Mouse (Mus musculus): ENCODE measurements around the gene Casq2. TPM values are rescaled to one million over a fixed set of nuclear protein-coding genes. Genes with fewer than 3 reads are reported as not detected.

Casq2 gene
- polyA plus RNA-seq, 1 experiment from 2014 or later: 15.5 TPM

- H3K9me3 ChIP-seq (ENCODE audit: control insufficient read depth, low read length): no peaks in the 10 kb centered on the region
- H3K4me3 ChIP-seq (ENCODE audit: low read length): no peak overlapping the region
- H3K9ac ChIP-seq (ENCODE audit: low read length): no peak overlapping the region
- 42% methylated on average over 5 of the region's 5 CpGs for WGBS
- no peak for ATAC-seq (ENCODE audit: low read depth)
- no peaks in the 10 kb centered on the region for H3K36me3 ChIP-seq (ENCODE audit: control insufficient read depth, insufficient read depth, low read length)
- H3K4me1 ChIP-seq (replicated peaks; ENCODE audit: control insufficient read depth, insufficient read depth, low read length): no peaks in the 10 kb centered on the region
- no peak overlapping the region for H3K27ac ChIP-seq (ENCODE audit: low read length)
- H3K4me2 ChIP-seq (ENCODE audit: low read depth, low read length): no peak overlapping the region
- H3K27me3 ChIP-seq (ENCODE audit: control insufficient read depth, insufficient read depth, low read depth, low read length): no peaks in the 10 kb centered on the region
Observed at GRCm38 (mm10) chr3:102095412-102095811, 9.2 kb downstream of the Casq2 start.

DNA sequence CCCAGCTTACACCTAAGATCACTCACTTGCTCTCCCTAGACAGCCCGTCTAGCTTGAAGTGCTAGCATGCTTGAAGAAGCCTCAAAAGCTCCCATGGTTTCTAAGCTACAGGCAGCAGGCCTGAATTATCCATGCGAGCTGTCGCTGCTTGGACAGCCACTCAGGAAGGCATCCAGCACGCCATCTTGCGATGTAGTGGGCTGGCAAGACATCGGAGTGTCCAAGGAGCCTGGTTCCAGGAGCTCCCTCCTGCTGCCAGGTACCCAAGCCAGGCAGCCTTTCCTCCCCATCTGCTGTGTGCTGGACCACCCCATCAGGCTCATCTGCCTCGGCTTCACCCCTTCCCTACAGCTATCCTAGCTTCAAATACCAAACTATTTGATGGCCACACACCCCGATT lies 10.2 kb downstream of the Casq2 start:
- Histone ChIP-seq H3K4me2 (ENCODE audit: low read depth, low read length) (no peak overlapping the region), H3K9me3 (ENCODE audit: control insufficient read depth, low read length) (no peaks in the 10 kb centered on the region), H3K27ac (ENCODE audit: low read length) (no peak overlapping the region), H3K27me3 (ENCODE audit: control insufficient read depth, insufficient read depth, low read depth, low read length) (no peaks in the 10 kb centered on the region), H3K4me3 (ENCODE audit: low read length) (no peak overlapping the region), H3K4me1 (replicated peaks; ENCODE audit: control insufficient read depth, insufficient read depth, low read length) (no peaks in the 10 kb centered on the region), H3K9ac (ENCODE audit: low read length) (no peak overlapping the region), H3K36me3 (ENCODE audit: control insufficient read depth, insufficient read depth, low read length) (no peaks in the 10 kb centered on the region)
- WGBS: 85% methylated on average over 8 of the region's 8 CpGs
- no peak for ATAC-seq (ENCODE audit: low read depth)

DNA sequence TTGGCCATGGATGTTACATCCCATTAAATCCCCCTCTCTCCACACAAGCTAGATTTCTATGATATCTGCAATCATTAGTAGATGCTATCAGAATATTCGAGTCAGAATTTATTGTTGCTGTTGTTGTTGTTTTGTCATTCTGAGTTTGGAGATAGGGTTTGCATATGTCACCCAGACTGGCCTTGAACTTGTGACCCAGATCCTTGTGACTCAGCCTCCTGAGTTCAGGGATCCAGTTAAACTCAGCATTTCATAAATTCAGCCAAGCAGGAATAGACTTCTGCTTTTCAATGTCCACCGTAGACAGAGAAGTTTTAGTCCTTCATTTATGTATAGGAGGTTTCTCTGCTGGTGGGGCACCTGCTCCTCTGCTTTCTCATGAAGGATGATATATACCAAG lies 10.8 kb downstream of the Casq2 start:
- H3K9me3 ChIP-seq (ENCODE audit: control insufficient read depth, low read length): no peaks in the 10 kb centered on the region
- no peaks in the 10 kb centered on the region for H3K27me3 ChIP-seq (ENCODE audit: control insufficient read depth, insufficient read depth, low read depth, low read length)
- ATAC-seq (ENCODE audit: low read depth): no peak
- no peak overlapping the region for H3K9ac ChIP-seq (ENCODE audit: low read length)
- WGBS: 90% methylated on average over 2 of the region's 2 CpGs
- no peak overlapping the region for H3K27ac ChIP-seq (ENCODE audit: low read length)
- no peaks in the 10 kb centered on the region for H3K4me1 ChIP-seq (replicated peaks; ENCODE audit: control insufficient read depth, insufficient read depth, low read length)
- H3K4me2 ChIP-seq (ENCODE audit: low read depth, low read length): no peak overlapping the region
- H3K36me3 ChIP-seq (ENCODE audit: control insufficient read depth, insufficient read depth, low read length): no peaks in the 10 kb centered on the region
- H3K4me3 ChIP-seq (ENCODE audit: low read length): no peak overlapping the region

- H3K4me1 ChIP-seq (replicated peaks; ENCODE audit: control insufficient read depth, insufficient read depth, low read length): no peaks in the 10 kb centered on the region
- 29% methylated on average over 10 of the region's 10 CpGs for WGBS
- H3K4me3 ChIP-seq (ENCODE audit: low read length): no peak overlapping the region
- H3K27ac ChIP-seq (ENCODE audit: low read length): no peak overlapping the region
- H3K36me3 ChIP-seq (ENCODE audit: control insufficient read depth, insufficient read depth, low read length): no peaks in the 10 kb centered on the region
- no peak overlapping the region for H3K4me2 ChIP-seq (ENCODE audit: low read depth, low read length)
- no peaks in the 10 kb centered on the region for H3K27me3 ChIP-seq (ENCODE audit: control insufficient read depth, insufficient read depth, low read depth, low read length)
- no peaks in the 10 kb centered on the region for H3K9me3 ChIP-seq (ENCODE audit: control insufficient read depth, low read length)
- no peak for ATAC-seq (ENCODE audit: low read depth)
- H3K9ac ChIP-seq (ENCODE audit: low read length): no peak overlapping the region
Observed at GRCm38 (mm10) chr3:102099242-102099641, 13.0 kb downstream of the Casq2 start.

DNA sequence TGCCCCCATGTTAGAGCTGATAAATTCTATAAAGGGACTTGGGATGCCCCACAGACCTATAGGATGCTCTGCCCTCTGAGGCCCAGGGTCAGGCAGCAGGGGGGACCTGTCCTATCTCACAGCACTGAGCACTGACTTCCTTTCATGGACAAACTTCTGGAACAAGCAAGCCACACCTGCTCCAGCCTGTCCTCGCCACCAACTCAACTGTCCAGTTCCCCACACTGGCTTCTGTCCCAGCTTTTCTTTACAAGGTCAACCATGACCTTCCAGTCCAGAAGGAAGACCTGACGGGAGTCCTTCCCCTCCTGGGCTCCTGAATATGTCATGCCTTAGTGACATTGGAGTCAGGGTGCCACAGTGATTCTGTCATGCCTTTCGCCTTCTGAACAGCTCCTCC lies 13.6 kb downstream of the Casq2 start:
- ATAC-seq (ENCODE audit: low read depth): no peak
- H3K4me3 ChIP-seq (ENCODE audit: low read length): no peak overlapping the region
- H3K4me1 ChIP-seq (replicated peaks; ENCODE audit: control insufficient read depth, insufficient read depth, low read length): no peaks in the 10 kb centered on the region
- no peaks in the 10 kb centered on the region for H3K9me3 ChIP-seq (ENCODE audit: control insufficient read depth, low read length)
- H3K27me3 ChIP-seq (ENCODE audit: control insufficient read depth, insufficient read depth, low read depth, low read length): no peaks in the 10 kb centered on the region
- H3K36me3 ChIP-seq (ENCODE audit: control insufficient read depth, insufficient read depth, low read length): no peaks in the 10 kb centered on the region
- H3K4me2 ChIP-seq (ENCODE audit: low read depth, low read length): no peak overlapping the region
- 83% methylated on average over 3 of the region's 3 CpGs for WGBS
- H3K27ac ChIP-seq (ENCODE audit: low read length): no peak overlapping the region
- H3K9ac ChIP-seq (ENCODE audit: low read length): no peak overlapping the region

- Histone ChIP-seq H3K27ac (ENCODE audit: low read length) (no peak overlapping the region), H3K9me3 (ENCODE audit: control insufficient read depth, low read length) (no peaks in the 10 kb centered on the region), H3K4me2 (ENCODE audit: low read depth, low read length) (no peak overlapping the region), H3K27me3 (ENCODE audit: control insufficient read depth, insufficient read depth, low read depth, low read length) (no peaks in the 10 kb centered on the region), H3K9ac (ENCODE audit: low read length) (no peak overlapping the region), H3K36me3 (ENCODE audit: control insufficient read depth, insufficient read depth, low read length) (no peaks in the 10 kb centered on the region), H3K4me1 (replicated peaks; ENCODE audit: control insufficient read depth, insufficient read depth, low read length) (no peaks in the 10 kb centered on the region), H3K4me3 (ENCODE audit: low read length) (no peak overlapping the region)
- no peak for ATAC-seq (ENCODE audit: low read depth)
- WGBS: 84% methylated on average over 4 of the region's 4 CpGs
Observed at GRCm38 (mm10) chr3:102101445-102101844, 15.2 kb downstream of the Casq2 start.

- H3K4me1 ChIP-seq (replicated peaks; ENCODE audit: control insufficient read depth, insufficient read depth, low read length): no peaks in the 10 kb centered on the region
- H3K27ac ChIP-seq (ENCODE audit: low read length): no peak overlapping the region
- 67% methylated on average over 9 of the region's 9 CpGs for WGBS
- H3K27me3 ChIP-seq (ENCODE audit: control insufficient read depth, insufficient read depth, low read depth, low read length): no peaks in the 10 kb centered on the region
- no peaks in the 10 kb centered on the region for H3K9me3 ChIP-seq (ENCODE audit: control insufficient read depth, low read length)
- no peak overlapping the region for H3K9ac ChIP-seq (ENCODE audit: low read length)
- no peak for ATAC-seq (ENCODE audit: low read depth)
- no peak overlapping the region for H3K4me3 ChIP-seq (ENCODE audit: low read length)
- H3K36me3 ChIP-seq (ENCODE audit: control insufficient read depth, insufficient read depth, low read length): no peaks in the 10 kb centered on the region
- no peak overlapping the region for H3K4me2 ChIP-seq (ENCODE audit: low read depth, low read length)
Observed at GRCm38 (mm10) chr3:102103811-102104565, 17.8 kb downstream of the Casq2 start.

DNA sequence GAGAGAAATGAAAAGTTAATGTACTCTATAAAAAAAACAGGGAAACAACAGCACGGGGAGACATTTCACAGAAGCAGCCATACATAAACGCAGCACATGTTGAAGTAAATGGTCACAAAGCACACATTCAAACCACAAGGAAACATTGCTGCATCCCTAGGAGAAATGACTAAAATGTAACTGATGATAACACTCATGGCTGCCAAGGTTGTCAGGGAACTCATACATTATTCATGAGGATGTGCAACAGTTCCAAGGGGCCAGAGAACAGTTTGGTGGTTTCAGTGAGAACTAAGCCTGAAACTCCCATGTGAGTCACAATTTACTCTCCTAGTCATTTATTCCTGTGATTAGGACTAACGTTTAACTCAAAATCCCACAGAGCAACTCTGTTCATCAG lies 22.0 kb downstream of the Casq2 start:
- Histone ChIP-seq H3K4me1 (replicated peaks; ENCODE audit: control insufficient read depth, insufficient read depth, low read length) (no peaks in the 10 kb centered on the region), H3K9me3 (ENCODE audit: control insufficient read depth, low read length) (no peaks in the 10 kb centered on the region), H3K4me2 (ENCODE audit: low read depth, low read length) (no peak overlapping the region), H3K36me3 (ENCODE audit: control insufficient read depth, insufficient read depth, low read length) (no peaks in the 10 kb centered on the region), H3K27ac (ENCODE audit: low read length) (no peak overlapping the region), H3K9ac (ENCODE audit: low read length) (no peak overlapping the region), H3K27me3 (ENCODE audit: control insufficient read depth, insufficient read depth, low read depth, low read length) (no peaks in the 10 kb centered on the region), H3K4me3 (ENCODE audit: low read length) (no peak overlapping the region)
- WGBS: 70% methylated on average over 3 of the region's 3 CpGs
- ATAC-seq (ENCODE audit: low read depth): no peak

DNA sequence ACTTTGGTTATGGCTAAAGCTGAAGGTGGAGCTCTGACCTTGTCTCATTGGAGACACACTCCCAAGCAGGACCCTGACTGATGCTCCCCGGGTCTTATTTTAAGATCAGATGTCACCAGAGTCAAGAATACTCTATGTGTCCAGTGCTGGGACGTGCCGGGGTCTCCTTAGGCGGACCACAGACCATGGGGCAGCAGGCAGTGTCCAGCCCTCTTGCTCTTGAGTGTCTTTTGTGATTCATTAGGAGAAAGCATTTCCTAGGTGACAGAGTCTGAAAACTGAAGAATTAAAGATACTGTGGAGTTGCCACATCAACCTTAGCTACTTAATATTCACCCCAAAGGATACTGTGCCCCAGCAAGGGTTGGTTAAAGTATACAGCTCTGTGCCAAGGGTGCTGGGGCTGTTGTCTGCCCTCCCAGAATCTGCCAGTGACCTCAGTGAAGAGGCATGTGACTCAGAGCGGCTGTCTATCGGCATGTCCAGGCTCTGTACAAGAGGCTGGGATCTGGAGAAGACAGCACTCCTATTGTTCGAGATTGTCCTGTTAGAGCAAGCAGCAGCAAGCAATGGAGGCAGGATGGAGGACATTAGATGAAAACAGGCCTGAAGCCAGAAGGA lies 25.9 kb downstream of the Casq2 start:
- Histone ChIP-seq H3K36me3 (ENCODE audit: control insufficient read depth, insufficient read depth, low read length) (no peaks in the 10 kb centered on the region), H3K27ac (ENCODE audit: low read length) (no peak overlapping the region), H3K9ac (ENCODE audit: low read length) (no peak overlapping the region), H3K4me3 (ENCODE audit: low read length) (no peak overlapping the region), H3K27me3 (ENCODE audit: control insufficient read depth, insufficient read depth, low read depth, low read length) (no peaks in the 10 kb centered on the region), H3K4me2 (ENCODE audit: low read depth, low read length) (no peak overlapping the region), H3K9me3 (ENCODE audit: control insufficient read depth, low read length) (no peaks in the 10 kb centered on the region), H3K4me1 (replicated peaks; ENCODE audit: control insufficient read depth, insufficient read depth, low read length) (no peaks in the 10 kb centered on the region)
- no peak for ATAC-seq (ENCODE audit: low read depth)
- 76% methylated on average over 7 of the region's 7 CpGs for WGBS
